Mouse (Mus musculus) limb, embryonic 13.5 days (tissue): ENCODE data around the gene 1700020L24Rik. TPM values are rescaled to one million over a fixed set of nuclear protein-coding genes. Genes with fewer than 3 reads are reported as not detected.

Experiments used
- ATAC-seq: fragments of 200-750 bp; cut with Nextera tagmentation; 2 replicates; pipeline ENCODE4 v1.8.0; 2017; ENCODE audit warnings: low read depth, moderate number of reproducible peaks, moderate TSS enrichment; ENCODE audit not compliant: low FRiP score
- H3K27ac ChIP-seq: fragments of 300-500 bp; sonication (generic); 2 replicates; pipeline ENCODE4 v1.5.1; 2015; ENCODE audit warnings: inconsistent platforms, mild to moderate bottlenecking, moderate library complexity
- H3K27me3 ChIP-seq: fragments of 300-500 bp; sonication (generic); 2 replicates; pipeline ENCODE4 v1.6.1; 2015; ENCODE audit warnings: mild to moderate bottlenecking, inconsistent platforms
- H3K36me3 ChIP-seq: fragments of 300-500 bp; sonication (generic); 2 replicates; pipeline ENCODE4 v1.6.1; 2015; ENCODE audit warnings: inconsistent platforms, mild to moderate bottlenecking, moderate library complexity
- H3K4me1 ChIP-seq: fragments of 300-500 bp; sonication (generic); 2 replicates; pipeline ENCODE4 v1.6.1; 2015; ENCODE audit warnings: inconsistent platforms
- H3K4me2 ChIP-seq: fragments of 300-500 bp; sonication (generic); replicated peaks from 2 replicates; pipeline ENCODE4 v1.6.1; 2015; ENCODE audit warnings: inconsistent platforms, mild to moderate bottlenecking, moderate library complexity
- H3K4me3 ChIP-seq: fragments of 300-500 bp; sonication (generic); 2 replicates; pipeline ENCODE4 v1.5.1; 2015; ENCODE audit warnings: moderate library complexity, mild to moderate bottlenecking, inconsistent platforms
- H3K9ac ChIP-seq: fragments of 300-500 bp; sonication (generic); 2 replicates; pipeline ENCODE4 v1.6.1; 2015; ENCODE audit warnings: mild to moderate bottlenecking, inconsistent platforms
- H3K9me3 ChIP-seq: fragments of 300-500 bp; sonication (generic); 2 replicates; pipeline ENCODE4 v1.6.1; 2016; ENCODE audit warnings: inconsistent platforms
- WGBS: fragments of 180-500 bp; shearing (Covaris S2); methylation state at CpG from one replicate; pipeline ENCODE4 v1.1.7; 2015; 5-methylcytosine and 5-hydroxymethylcytosine counted together
- polyA plus RNA-seq: library from polyadenylated mRNA; unstranded; fragments of >200 nt; fragmentation: Nextera tagmentation; extraction: Ambion mirVana; gene quantifications from 2 replicates; pipeline ENCODE4 v1.2.1, GENCODE M21; 2015

The 1700020L24Rik gene
- polyA plus RNA-seq, 1 experiment from 2014 or later = 0.56 TPM

GRCm38 (mm10) chr11:83442596-83443267, 5.3 kb downstream of the 1700020L24Rik start:
- Histone ChIP-seq H3K4me2 (peak overlapping the region; percentile 52), H3K27me3 (peaks cover 71% of the 10 kb centered on the region), H3K9me3 (no peaks in the 10 kb centered on the region), H3K9ac (peak overlapping the region; percentile 45; the same call in 1 of the 2 replicates), H3K4me3 (peak overlapping the region; percentile 19), H3K27ac (no peak overlapping the region), H3K4me1 (peaks cover 12% of the 10 kb centered on the region), H3K36me3 (no peaks in the 10 kb centered on the region)
- ATAC-seq = 0 out of 2 replicates have a peak, but pooled peaks have one; percentile 48
- 10% methylated on average over 29 of the region's 29 CpGs for WGBS

GRCm38 (mm10) chr11:83443824-83444223, 6.3 kb downstream of the 1700020L24Rik start:
- ATAC-seq = no peak
- WGBS = 6% methylated on average over 7 of the region's 7 CpGs
- H3K9me3 ChIP-seq = no peaks in the 10 kb centered on the region
- peaks cover 23% of the 10 kb centered on the region for H3K4me1 ChIP-seq
- peaks cover 74% of the 10 kb centered on the region for H3K27me3 ChIP-seq
- H3K36me3 ChIP-seq = no peaks in the 10 kb centered on the region
- no peak overlapping the region for H3K9ac ChIP-seq
- no peak overlapping the region for H3K4me3 ChIP-seq
- H3K4me2 ChIP-seq = no peak overlapping the region
- H3K27ac ChIP-seq = no peak overlapping the region

GRCm38 (mm10) chr11:83445001-83445400, 7.5 kb downstream of the 1700020L24Rik start:
- Histone ChIP-seq H3K36me3 (no peaks in the 10 kb centered on the region), H3K27ac (no peak overlapping the region), H3K4me1 (peaks cover 34% of the 10 kb centered on the region), H3K4me3 (peak overlapping the region; percentile 30), H3K9me3 (no peaks in the 10 kb centered on the region), H3K4me2 (peak overlapping the region; percentile 56), H3K9ac (peak overlapping the region; percentile 43; the same call in 1 of the 2 replicates), H3K27me3 (peaks cover 74% of the 10 kb centered on the region)
- ATAC-seq = no peak
- 30% methylated on average over 19 of the region's 19 CpGs for WGBS

- peak overlapping the region; percentile 31; the same call in 1 of the 2 replicates for H3K9ac ChIP-seq
- ATAC-seq = no peak
- no peaks in the 10 kb centered on the region for H3K9me3 ChIP-seq
- H3K4me1 ChIP-seq = peaks cover 28% of the 10 kb centered on the region
- no peak overlapping the region for H3K27ac ChIP-seq
- H3K4me3 ChIP-seq = no peak overlapping the region
- H3K4me2 ChIP-seq = no peak overlapping the region
- peaks cover 57% of the 10 kb centered on the region for H3K27me3 ChIP-seq
- no peaks in the 10 kb centered on the region for H3K36me3 ChIP-seq
- 60% methylated on average over 10 of the region's 10 CpGs for WGBS
Measured at GRCm38 (mm10) chr11:83447612-83448011, 10.1 kb downstream of the 1700020L24Rik start.

- H3K4me2 ChIP-seq = no peak overlapping the region
- no peak for ATAC-seq
- H3K36me3 ChIP-seq = no peaks in the 10 kb centered on the region
- peaks cover 51% of the 10 kb centered on the region for H3K27me3 ChIP-seq
- H3K4me1 ChIP-seq = peaks cover 26% of the 10 kb centered on the region
- 39% methylated on average over 16 of the region's 16 CpGs for WGBS
- no peak overlapping the region; the same call in 1 of the 2 replicates for H3K27ac ChIP-seq
- no peak overlapping the region for H3K4me3 ChIP-seq
- peak overlapping the region; percentile 31 for H3K9ac ChIP-seq
- no peaks in the 10 kb centered on the region for H3K9me3 ChIP-seq
Measured at GRCm38 (mm10) chr11:83448021-83448926, 10.8 kb downstream of the 1700020L24Rik start.

GRCm38 (mm10) chr11:83448927-83449236, 11.4 kb downstream of the 1700020L24Rik start:
- H3K4me1 ChIP-seq = peaks cover 24% of the 10 kb centered on the region
- no peak overlapping the region for H3K27ac ChIP-seq
- ATAC-seq = no peak

GRCm38 (mm10) chr11:83449298-83449697, 11.8 kb downstream of the 1700020L24Rik start:
- WGBS = 15% methylated on average over 4 of the region's 4 CpGs
- H3K9me3 ChIP-seq = no peaks in the 10 kb centered on the region
- no peak overlapping the region for H3K4me2 ChIP-seq
- no peaks in the 10 kb centered on the region for H3K36me3 ChIP-seq
- no peak for ATAC-seq
- H3K27me3 ChIP-seq = peaks cover 40% of the 10 kb centered on the region
- H3K4me1 ChIP-seq = peaks cover 24% of the 10 kb centered on the region
- H3K27ac ChIP-seq = no peak overlapping the region
- H3K4me3 ChIP-seq = no peak overlapping the region
- H3K9ac ChIP-seq = no peak overlapping the region

More at GRCm38 (mm10) chr11:83448927-83449236, 11.4 kb downstream of the 1700020L24Rik start:
- Histone ChIP-seq H3K36me3 (no peaks in the 10 kb centered on the region), H3K9ac (no peak overlapping the region), H3K9me3 (no peaks in the 10 kb centered on the region), H3K4me2 (no peak overlapping the region), H3K27me3 (peaks cover 45% of the 10 kb centered on the region), H3K4me3 (no peak overlapping the region)

- H3K4me1 ChIP-seq = peaks cover 37% of the 10 kb centered on the region
- H3K9me3 ChIP-seq = no peaks in the 10 kb centered on the region
- H3K36me3 ChIP-seq = no peaks in the 10 kb centered on the region
- WGBS = 43% methylated on average over 1 of the region's 1 CpGs
- no peak for ATAC-seq
- H3K27me3 ChIP-seq = peaks cover 28% of the 10 kb centered on the region
- no peak overlapping the region for H3K4me2 ChIP-seq
- no peak overlapping the region for H3K9ac ChIP-seq
- no peak overlapping the region for H3K27ac ChIP-seq
- H3K4me3 ChIP-seq = no peak overlapping the region
Measured at GRCm38 (mm10) chr11:83450550-83450949, 13.1 kb downstream of the 1700020L24Rik start.

GRCm38 (mm10) chr11:83451281-83451680, 13.8 kb downstream of the 1700020L24Rik start:
- Histone ChIP-seq H3K9me3 (no peaks in the 10 kb centered on the region), H3K27me3 (peaks cover 21% of the 10 kb centered on the region), H3K9ac (no peak overlapping the region), H3K27ac (no peak overlapping the region), H3K4me3 (no peak overlapping the region), H3K4me1 (peaks cover 37% of the 10 kb centered on the region), H3K4me2 (no peak overlapping the region), H3K36me3 (no peaks in the 10 kb centered on the region)
- ATAC-seq = no peak
- 83% methylated on average over 10 of the region's 10 CpGs for WGBS

GRCm38 (mm10) chr11:83454548-83454947, 17.1 kb downstream of the 1700020L24Rik start:
- H3K4me1 ChIP-seq = peaks cover 37% of the 10 kb centered on the region
- WGBS = 9% methylated on average over 4 of the region's 4 CpGs
- no peaks in the 10 kb centered on the region for H3K36me3 ChIP-seq
- no peaks in the 10 kb centered on the region for H3K9me3 ChIP-seq
- no peak overlapping the region for H3K9ac ChIP-seq
- H3K4me3 ChIP-seq = no peak overlapping the region
- 0 out of 2 replicates have a peak, but pooled peaks cover 3% of the 10 kb centered on the region for H3K27me3 ChIP-seq
- no peak overlapping the region for H3K27ac ChIP-seq
- ATAC-seq = no peak
- H3K4me2 ChIP-seq = no peak overlapping the region

GRCm38 (mm10) chr11:83455608-83456007, 18.1 kb downstream of the 1700020L24Rik start:
- no peak overlapping the region for H3K27ac ChIP-seq
- 57% methylated on average over 3 of the region's 3 CpGs for WGBS

GRCm38 (mm10) chr11:83457257-83457656, 19.8 kb downstream of the 1700020L24Rik start:
- 44% methylated on average over 7 of the region's 7 CpGs for WGBS
- Histone ChIP-seq H3K4me3 (no peak overlapping the region), H3K27me3 (peaks cover 18% of the 10 kb centered on the region), H3K36me3 (no peaks in the 10 kb centered on the region), H3K4me2 (no peak overlapping the region), H3K27ac (no peak overlapping the region), H3K9me3 (no peaks in the 10 kb centered on the region), H3K4me1 (peaks cover 35% of the 10 kb centered on the region), H3K9ac (no peak overlapping the region)
- no peak for ATAC-seq

More at GRCm38 (mm10) chr11:83455608-83456007, 18.1 kb downstream of the 1700020L24Rik start:
- ATAC-seq = no peak
- peaks cover 9% of the 10 kb centered on the region for H3K27me3 ChIP-seq
- no peak overlapping the region for H3K9ac ChIP-seq
- no peaks in the 10 kb centered on the region for H3K9me3 ChIP-seq
- H3K4me2 ChIP-seq = no peak overlapping the region
- H3K36me3 ChIP-seq = no peaks in the 10 kb centered on the region
- H3K4me1 ChIP-seq = peaks cover 33% of the 10 kb centered on the region
- no peak overlapping the region for H3K4me3 ChIP-seq
